Comparison of ENCODE assay signal across 8 mouse cellular contexts in the genomic region with DNA sequence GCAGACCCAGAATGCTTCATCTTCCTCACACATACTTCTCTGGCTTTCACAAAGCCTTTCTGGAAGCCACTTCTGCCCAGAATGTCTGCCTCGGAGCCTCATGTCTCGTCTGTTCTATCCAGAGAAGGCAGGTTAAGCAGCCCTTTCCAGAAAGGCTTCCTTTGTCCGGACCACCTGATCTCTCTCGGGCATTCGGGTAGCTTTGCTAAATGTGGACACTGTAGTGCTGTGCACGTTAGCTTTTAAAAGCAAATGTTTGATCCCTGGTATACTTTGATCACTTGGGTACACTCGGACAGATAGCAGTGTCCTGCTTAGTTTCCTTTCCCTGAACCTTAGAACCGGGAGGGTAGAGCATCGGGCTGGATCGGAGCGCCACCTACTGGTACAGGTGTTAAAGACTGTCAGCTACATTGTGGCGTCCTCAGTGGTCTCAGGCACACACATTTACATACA. TPM values are rescaled to one million over a fixed set of nuclear protein-coding genes. Genes with fewer than 3 reads are reported as not detected.
DNase-seq lines count a peak whose midpoint lies in the region; ATAC-seq lines count a peak whose summit lies in the region.

No protein-coding gene starts in this region.

- H3K4me1 ChIP-seq in embryonic facial prominence, embryonic 13.5 days = 0 out of 2 replicates have a peak, but pooled peaks cover 10% of the 10 kb centered on the region
- H3K4me1 ChIP-seq in limb, embryonic 13.5 days = no peaks in the 10 kb centered on the region
- H3K4me1 ChIP-seq in midbrain, embryonic 15.5 days = peaks cover 18% of the 10 kb centered on the region

- no peaks in the 10 kb centered on the region for H3K9me3 ChIP-seq in embryonic facial prominence, embryonic 13.5 days
- H3K9me3 ChIP-seq in limb, embryonic 13.5 days = no peaks in the 10 kb centered on the region
- no peaks in the 10 kb centered on the region for H3K9me3 ChIP-seq in midbrain, embryonic 15.5 days

- H3K4me3 ChIP-seq in embryonic facial prominence, embryonic 13.5 days = peak overlapping the region; percentile 37
- H3K4me3 ChIP-seq in limb, embryonic 13.5 days = peak overlapping the region; percentile 37
- peak overlapping the region; percentile 31 for H3K4me3 ChIP-seq in midbrain, embryonic 15.5 days

- H3K9ac ChIP-seq in embryonic facial prominence, embryonic 13.5 days = peak overlapping the region; percentile 65
- peak overlapping the region; percentile 55; the same call in 1 of the 2 replicates for H3K9ac ChIP-seq in limb, embryonic 13.5 days
- no peak overlapping the region for H3K9ac ChIP-seq in midbrain, embryonic 15.5 days

- no peaks in the 10 kb centered on the region; the same call in 1 of the 2 replicates for H3K27me3 ChIP-seq in embryonic facial prominence, embryonic 13.5 days
- no peaks in the 10 kb centered on the region for H3K27me3 ChIP-seq in limb, embryonic 13.5 days
- no peaks in the 10 kb centered on the region for H3K27me3 ChIP-seq in midbrain, embryonic 15.5 days (replicated peaks)

- no peak overlapping the region for H3K27ac ChIP-seq in embryonic facial prominence, embryonic 13.5 days
- H3K27ac ChIP-seq in limb, embryonic 13.5 days = no peak overlapping the region
- H3K27ac ChIP-seq in midbrain, embryonic 15.5 days = no peak overlapping the region

- 0 out of 2 replicates have a peak, but pooled peaks have one; percentile 43 for ATAC-seq in embryonic facial prominence, embryonic 13.5 days (ENCODE audit: insufficient number of reproducible peaks, insufficient read depth, low FRiP score, low TSS enrichment, low read depth)
- peak; percentile 84 for ATAC-seq in limb, embryonic 13.5 days (ENCODE audit: low FRiP score, low read depth)
- ATAC-seq in midbrain, embryonic 15.5 days (replicated peaks) = peak; percentile 85

- no peaks in the 10 kb centered on the region for H3K36me3 ChIP-seq in embryonic facial prominence, embryonic 13.5 days
- no peaks in the 10 kb centered on the region for H3K36me3 ChIP-seq in limb, embryonic 13.5 days
- H3K36me3 ChIP-seq in midbrain, embryonic 15.5 days (replicated peaks) = no peaks in the 10 kb centered on the region

- 10% methylated on average over 12 of the region's 12 CpGs for WGBS in embryonic facial prominence, embryonic 13.5 days
- WGBS in limb, embryonic 13.5 days = 9% methylated on average over 12 of the region's 12 CpGs
- 8% methylated on average over 12 of the region's 12 CpGs for WGBS in midbrain, embryonic 15.5 days

- peak; percentile 86 for DNase-seq in 416B (ENCODE audit: low read depth)
- DNase-seq in adrenal gland, postnatal 4 days (ENCODE audit: low spot score in 2 of 2) = peak; percentile 43 to 49
- DNase-seq in heart, adult 8-10 months (ENCODE audit: low spot score) = peak; percentile 67
- DNase-seq in kidney, adult 8-10 months = peak; percentile 53 to 77
- peak; percentile 38 to 74 for DNase-seq in spleen, adult 18-20 months

- peak overlapping the region; percentile 59 for H3K4me2 ChIP-seq in embryonic facial prominence, embryonic 13.5 days
- H3K4me2 ChIP-seq in limb, embryonic 13.5 days (replicated peaks) = peak overlapping the region; percentile 59
- H3K4me2 ChIP-seq in midbrain, embryonic 15.5 days = peak overlapping the region; percentile 51

RNA-seq across cellular contexts. Expression of a gene that starts 29.7 kb away (rescaled TPM):
- 1 to 10 TPM; 4.7 to 5.0 TPM for total RNA-seq in adrenal gland, postnatal 4 days (2021)
- 29.6 and 34.1 TPM in 2 replicates for polyA plus RNA-seq in embryonic facial prominence, embryonic 13.5 days (2015; fragmentation: Nextera tagmentation; extraction: Ambion mirVana)
- total RNA-seq in heart, adult 8-10 months (2022) = under 1 TPM in 3 of 4 experiments, not detected in 1; 0.12 to 0.22 (median 0.14) TPM
- polyA plus RNA-seq in limb, embryonic 13.5 days (2015; fragmentation: Nextera tagmentation; extraction: Ambion mirVana) = 25.0 and 30.1 TPM in 2 replicates
- 6.5 and 7.4 TPM in 2 replicates for polyA plus RNA-seq in midbrain, embryonic 15.5 days (2015; fragmentation: Nextera tagmentation; extraction: Ambion mirVana)
